Mouse (Mus musculus) heart, embryonic 10.5 days (tissue): Measurements from ENCODE around the gene Mindy4. TPM values are rescaled to one million over a fixed set of nuclear protein-coding genes. Genes with fewer than 3 reads are reported as not detected.
"Not testable (repeated sequence)": the region's sequence is repeated elsewhere in the genome, so short reads cannot be mapped to it uniquely, and the experiment has no call there.

Experiments used
- DNase-seq: peaks from one replicate; pipeline ENCODE4 v3.0.0-alpha.2; 2017; ENCODE audit warnings: low spot score
- H3K27ac ChIP-seq: fragments of 300-500 bp; sonication (generic); 2 replicates; pipeline ENCODE4 v1.5.1; 2016; ENCODE audit warnings: mild to moderate bottlenecking
- H3K27me3 ChIP-seq: fragments of 300-500 bp; sonication (generic); 2 replicates; pipeline ENCODE4 v1.6.1; 2016; ENCODE audit warnings: mild to moderate bottlenecking; ENCODE audit not compliant: poor library complexity, insufficient read depth, severe bottlenecking
- H3K36me3 ChIP-seq: fragments of 300-500 bp; sonication (generic); 2 replicates; pipeline ENCODE4 v1.6.1; 2016; ENCODE audit warnings: mild to moderate bottlenecking, moderate library complexity
- H3K4me1 ChIP-seq: fragments of 300-500 bp; sonication (generic); 2 replicates; pipeline ENCODE4 v1.6.1; 2016; ENCODE audit warnings: mild to moderate bottlenecking
- H3K4me3 ChIP-seq: fragments of 300-500 bp; sonication (generic); 2 replicates; pipeline ENCODE4 v1.5.1; 2016; ENCODE audit warnings: mild to moderate bottlenecking, moderate library complexity
- H3K9me3 ChIP-seq: fragments of 300-500 bp; sonication (generic); 2 replicates; pipeline ENCODE4 v1.6.1; 2016; ENCODE audit warnings: mild to moderate bottlenecking, moderate library complexity
- WGBS: fragments of 180-500 bp; shearing (Covaris S2); methylation state at CpG from one replicate; pipeline ENCODE4 v1.1.7; 2016; 5-methylcytosine and 5-hydroxymethylcytosine counted together
- polyA plus RNA-seq: library from polyadenylated mRNA; unstranded; fragments of >200 nt; fragmentation: Nextera tagmentation; extraction: Ambion mirVana; gene quantifications from 2 replicates; pipeline ENCODE4 v1.2.1, GENCODE M21; 2016

Gene Mindy4
- polyA plus RNA-seq, 1 experiment from 2014 or later: 9.7 TPM

DNA sequence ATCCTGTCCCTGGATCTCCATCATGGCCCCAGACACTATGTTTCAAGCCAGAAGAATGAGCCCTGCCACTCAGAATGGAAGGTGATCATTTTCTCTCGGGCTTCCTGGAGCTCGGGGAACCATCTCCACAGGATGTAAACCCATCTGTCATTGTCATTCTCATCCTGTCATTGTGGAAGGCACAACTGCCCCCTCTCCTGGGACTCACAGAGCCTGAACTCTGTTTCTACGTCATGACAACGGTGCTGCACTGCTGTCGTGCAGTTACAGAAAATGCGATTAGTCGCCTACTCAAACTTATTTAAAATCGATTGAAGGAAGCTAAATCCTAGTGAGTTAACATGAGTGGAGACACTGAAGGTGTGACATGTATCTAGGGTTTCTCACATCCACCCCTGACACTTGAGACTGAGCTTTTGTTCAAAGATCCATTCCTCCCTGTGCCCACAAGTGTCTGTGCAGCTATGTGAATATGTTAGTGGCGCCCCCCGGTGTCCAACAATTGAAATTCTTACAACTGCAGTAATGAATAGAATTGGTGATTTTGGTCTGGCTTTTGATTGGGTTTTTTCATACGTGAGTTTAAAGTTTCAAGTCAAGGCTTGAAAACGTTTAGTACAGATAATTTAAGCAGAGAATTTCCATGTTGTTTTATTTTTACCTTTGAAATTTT is 26.0 kb upstream of the Mindy4 start:
- H3K4me3 ChIP-seq: no peak overlapping the region
- H3K27ac ChIP-seq: no peak overlapping the region
- no peaks in the 10 kb centered on the region for H3K4me1 ChIP-seq
- WGBS: 43% methylated on average over 12 of the region's 12 CpGs
- DNase-seq: no peak
- H3K9me3 ChIP-seq: no peaks in the 10 kb centered on the region
- no peaks in the 10 kb centered on the region for H3K36me3 ChIP-seq
- H3K27me3 ChIP-seq: peaks cover 13% of the 10 kb centered on the region

DNA sequence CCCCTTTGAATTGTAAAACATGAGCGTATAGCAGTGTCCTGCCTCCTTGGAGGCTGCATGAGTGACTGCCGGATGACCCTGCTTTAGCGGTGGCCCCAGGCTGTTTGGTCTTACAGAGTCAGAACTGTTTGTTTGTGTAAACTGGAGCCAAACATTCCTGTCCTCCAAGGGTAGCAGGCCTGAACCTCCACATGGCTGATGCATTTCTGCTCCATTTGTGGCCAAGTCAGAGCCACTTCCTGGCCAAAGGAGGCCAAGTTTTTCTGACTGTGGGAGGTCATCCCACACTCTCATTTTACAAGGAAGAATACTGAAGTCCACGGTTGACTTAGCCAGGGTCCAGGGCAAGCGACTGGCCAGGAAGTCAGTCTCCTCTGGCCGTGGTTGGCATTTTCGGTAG is 23.6 kb upstream of the Mindy4 start:
- Histone ChIP-seq H3K4me3 (no peak overlapping the region), H3K9me3 (no peaks in the 10 kb centered on the region), H3K27ac (no peak overlapping the region), H3K4me1 (no peaks in the 10 kb centered on the region), H3K27me3 (0 out of 2 replicates have a peak, but pooled peaks cover 3% of the 10 kb centered on the region), H3K36me3 (no peaks in the 10 kb centered on the region)
- WGBS: 83% methylated on average over 7 of the region's 7 CpGs
- DNase-seq: no peak

DNA sequence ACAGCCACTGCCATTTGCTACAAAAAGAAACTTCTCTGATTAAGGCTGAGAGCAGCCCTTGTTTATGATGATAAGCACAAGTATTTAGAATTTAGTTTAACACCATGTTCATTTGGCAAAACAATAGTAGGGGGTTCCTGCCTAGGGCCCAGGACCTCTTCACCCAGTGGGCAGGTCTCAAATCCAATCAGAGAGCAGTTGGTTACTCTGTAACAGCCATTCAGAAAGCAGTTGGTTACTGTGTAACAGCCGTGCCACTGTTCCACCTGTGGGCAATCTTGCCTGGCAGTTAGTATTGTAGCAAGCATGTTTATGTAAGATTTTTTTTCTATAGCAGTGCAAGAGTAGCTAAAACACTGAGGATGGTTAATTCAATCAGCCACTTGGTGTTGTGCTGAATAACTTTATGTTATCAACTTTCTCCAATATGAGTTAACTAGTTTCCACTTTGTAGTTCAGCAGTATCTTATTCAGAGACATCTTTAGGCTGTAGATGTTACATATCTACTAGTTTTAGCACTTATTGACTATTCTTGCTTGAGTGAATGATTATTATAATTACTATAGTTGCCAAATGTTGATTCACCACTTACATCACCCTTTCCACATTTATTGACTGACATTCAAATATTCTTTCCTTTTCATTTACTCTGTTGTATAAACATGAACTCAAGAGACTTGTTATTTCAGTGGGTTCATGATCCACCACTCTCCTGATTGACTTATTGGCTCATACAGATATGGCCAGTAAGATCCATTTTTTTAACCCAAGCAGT is 20.3 kb upstream of the Mindy4 start:
- Histone ChIP-seq H3K4me3 (no peak overlapping the region), H3K4me1 (no peaks in the 10 kb centered on the region), H3K36me3 (no peaks in the 10 kb centered on the region), H3K27me3 (0 out of 2 replicates have a peak, but pooled peaks cover 3% of the 10 kb centered on the region), H3K27ac (no peak overlapping the region), H3K9me3 (no peaks in the 10 kb centered on the region)
- no peak for DNase-seq
- WGBS: 85% methylated on average over 1 of the region's 1 CpGs

DNA sequence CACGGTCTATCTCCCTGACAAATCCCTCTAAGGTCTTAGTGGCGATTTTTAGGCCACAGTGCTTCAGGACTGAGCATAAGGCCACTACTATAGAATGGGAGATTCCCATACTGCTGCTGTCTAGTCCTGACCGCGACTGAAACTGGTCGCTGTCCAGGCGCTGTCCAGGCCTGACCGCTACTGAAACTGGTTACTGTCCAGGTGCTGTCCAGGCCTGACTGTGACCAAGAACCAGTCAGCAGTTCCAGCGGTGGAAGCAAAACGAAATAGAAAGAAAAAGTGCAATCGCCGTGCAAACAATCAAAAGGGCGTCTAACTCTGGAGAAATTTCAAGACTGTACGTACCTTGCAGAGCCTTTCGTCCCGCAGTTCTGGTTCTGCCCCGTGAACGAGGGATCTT is 15.4 kb upstream of the Mindy4 start:
- not testable (repeated sequence) for H3K27me3 ChIP-seq, H3K4me1 ChIP-seq, DNase-seq, H3K27ac ChIP-seq, H3K36me3 ChIP-seq, H3K9me3 ChIP-seq, H3K4me3 ChIP-seq
- 88% methylated on average over 17 of the region's 17 CpGs for WGBS

DNA sequence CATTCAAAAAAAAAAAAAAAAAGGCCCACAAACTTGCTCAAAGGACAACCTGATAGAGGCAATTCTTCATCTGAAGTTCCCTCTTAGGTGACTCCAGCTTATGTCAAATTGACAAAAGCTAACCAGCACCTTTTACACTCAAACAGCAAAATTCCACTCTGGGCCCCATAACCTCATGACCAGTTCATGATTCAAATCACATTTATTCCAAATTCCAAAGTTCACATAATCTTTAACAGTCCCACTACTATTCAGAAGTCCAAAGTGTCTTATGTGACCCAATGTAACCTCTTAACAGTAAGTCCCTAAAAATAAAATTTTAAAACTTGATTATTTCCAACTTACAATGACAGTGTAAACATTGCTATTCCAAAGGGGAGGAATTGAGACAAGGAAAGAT is 13.8 kb upstream of the Mindy4 start:
- DNase-seq: no peak
- H3K27ac ChIP-seq: no peak overlapping the region
- H3K9me3 ChIP-seq: no peaks in the 10 kb centered on the region
- no peaks in the 10 kb centered on the region for H3K36me3 ChIP-seq
- no peaks in the 10 kb centered on the region for H3K27me3 ChIP-seq
- no peak overlapping the region for H3K4me3 ChIP-seq
- H3K4me1 ChIP-seq: no peaks in the 10 kb centered on the region

DNA sequence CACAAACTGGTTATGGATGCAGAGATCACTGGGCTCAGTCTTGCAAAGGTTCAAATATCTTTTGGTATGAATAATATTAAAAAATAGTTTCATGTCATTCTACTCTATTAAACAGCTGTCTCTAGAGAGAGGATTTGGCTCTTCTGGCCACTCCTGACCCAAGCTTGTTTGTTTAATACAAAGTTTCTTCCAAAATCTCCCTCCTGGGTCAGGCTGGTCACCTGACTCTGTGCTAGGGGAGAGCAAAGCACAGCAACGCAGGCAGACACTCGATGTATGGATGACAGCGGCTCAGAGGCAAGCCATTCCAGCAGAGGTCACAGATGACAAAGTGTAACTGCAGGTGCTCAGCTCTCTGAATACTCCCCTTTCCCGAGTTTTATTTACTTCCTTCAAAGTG is 11.6 kb upstream of the Mindy4 start:
- H3K27me3 ChIP-seq: no peaks in the 10 kb centered on the region

DNA sequence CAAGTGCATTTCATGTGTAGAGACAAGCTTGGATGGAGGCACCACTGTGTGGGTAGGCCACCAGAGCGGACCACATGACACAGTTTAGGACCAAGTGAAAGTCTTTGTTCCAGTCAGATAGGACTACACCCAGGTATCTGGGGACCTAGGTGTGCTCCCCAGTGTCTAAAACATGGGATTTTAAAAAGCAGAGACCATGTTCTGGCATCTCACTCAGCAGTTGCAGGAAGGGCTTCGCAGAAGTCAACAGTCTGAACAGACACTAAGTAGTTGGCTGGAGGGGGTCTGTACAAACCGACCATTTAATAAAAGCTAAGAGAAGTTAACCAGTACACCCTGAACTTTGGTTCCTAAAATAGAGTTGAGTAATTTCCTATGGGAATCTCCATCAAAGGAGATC is 10.0 kb upstream of the Mindy4 start:
- DNase-seq: no peak
- H3K4me3 ChIP-seq: no peak overlapping the region
- no peaks in the 10 kb centered on the region for H3K4me1 ChIP-seq
- no peaks in the 10 kb centered on the region for H3K36me3 ChIP-seq
- H3K9me3 ChIP-seq: no peaks in the 10 kb centered on the region; the same call in 1 of the 2 replicates
- WGBS: 83% methylated on average over 3 of the region's 3 CpGs
- no peak overlapping the region for H3K27ac ChIP-seq
- no peaks in the 10 kb centered on the region for H3K27me3 ChIP-seq

More for the DNA sequence above, 11.6 kb upstream of the Mindy4 start:
- WGBS: 63% methylated on average over 4 of the region's 4 CpGs
- Histone ChIP-seq H3K4me1 (no peaks in the 10 kb centered on the region), H3K27ac (no peak overlapping the region), H3K36me3 (no peaks in the 10 kb centered on the region), H3K4me3 (no peak overlapping the region), H3K9me3 (no peaks in the 10 kb centered on the region; the same call in 1 of the 2 replicates)
- no peak for DNase-seq

DNA sequence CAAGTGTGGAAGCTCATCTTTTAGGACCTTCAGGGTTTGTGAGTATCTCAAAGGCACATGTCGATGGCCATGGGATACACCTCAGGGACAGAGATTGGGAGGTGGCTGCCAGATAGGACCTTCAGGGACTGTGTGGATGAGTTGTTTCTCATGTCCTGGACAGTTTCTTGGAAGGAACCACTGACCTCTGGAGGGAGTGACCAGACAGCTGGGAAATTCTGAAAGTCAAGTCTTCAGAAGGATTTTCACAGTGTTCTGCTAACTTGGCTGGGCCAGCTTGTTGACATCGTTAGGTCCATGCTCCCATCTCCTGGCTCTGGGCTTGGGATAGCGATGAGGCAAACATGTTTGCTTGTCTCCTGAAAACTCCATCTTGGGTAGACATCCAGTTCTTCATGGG is 4.1 kb upstream of the Mindy4 start:
- WGBS: 88% methylated on average over 3 of the region's 3 CpGs
- Histone ChIP-seq H3K4me3 (no peak overlapping the region), H3K27ac (no peak overlapping the region), H3K9me3 (no peaks in the 10 kb centered on the region; the same call in 1 of the 2 replicates), H3K4me1 (peaks cover 9% of the 10 kb centered on the region), H3K36me3 (no peaks in the 10 kb centered on the region), H3K27me3 (no peaks in the 10 kb centered on the region)
- DNase-seq: no peak

DNA sequence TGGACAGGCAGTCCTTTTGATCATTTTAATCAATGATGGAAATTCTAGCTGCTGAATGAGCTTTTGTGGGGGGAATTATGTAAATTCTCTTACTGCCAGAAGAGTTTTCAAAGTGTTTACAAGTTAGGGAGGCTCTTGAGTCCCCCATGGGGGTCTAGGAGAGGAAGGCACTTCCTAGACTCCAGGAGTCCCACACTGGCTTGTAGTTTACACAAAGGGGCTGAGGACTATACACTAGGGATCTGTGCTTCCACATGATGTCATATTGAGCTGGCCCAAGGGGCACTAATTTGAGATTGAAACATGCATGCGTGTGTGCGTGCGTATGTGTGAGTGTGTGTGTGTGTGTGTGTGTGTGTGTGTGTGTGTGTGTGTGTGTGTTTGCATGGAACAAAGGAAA is 748 bp downstream of the Mindy4 start:
- Histone ChIP-seq H3K4me3 (peak overlapping the region; percentile 64), H3K27me3 (no peaks in the 10 kb centered on the region), H3K36me3 (no peaks in the 10 kb centered on the region), H3K4me1 (peaks cover 16% of the 10 kb centered on the region), H3K27ac (peak overlapping the region; percentile 84), H3K9me3 (no peaks in the 10 kb centered on the region)
- no peak for DNase-seq
- WGBS: 87% methylated on average over 3 of the region's 3 CpGs

DNA sequence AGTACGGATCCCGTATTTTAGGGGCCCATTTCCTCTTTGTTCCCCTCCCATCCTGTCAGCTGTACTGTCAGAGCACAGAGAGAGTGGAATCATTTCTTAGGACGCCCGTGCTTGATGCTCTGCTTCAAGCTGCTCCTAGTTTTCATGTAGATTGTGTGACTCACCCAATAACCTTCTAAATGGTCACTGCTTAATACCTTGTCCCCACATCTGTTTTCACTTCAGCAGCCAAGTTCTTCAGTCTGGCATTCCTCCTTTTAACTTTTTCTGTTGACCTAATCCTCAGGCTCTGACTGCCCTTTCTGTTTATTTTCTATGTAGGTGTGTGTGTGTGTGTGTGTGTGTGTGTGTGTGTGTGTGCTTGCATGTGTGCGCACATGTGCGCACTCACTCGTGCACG is 4.6 kb downstream of the Mindy4 start:
- Histone ChIP-seq H3K9me3 (no peaks in the 10 kb centered on the region), H3K27ac (no peak overlapping the region), H3K4me1 (peaks cover 18% of the 10 kb centered on the region), H3K4me3 (no peak overlapping the region), H3K36me3 (peaks cover 8% of the 10 kb centered on the region; the same call in 1 of the 2 replicates), H3K27me3 (no peaks in the 10 kb centered on the region)
- WGBS: 83% methylated on average over 8 of the region's 8 CpGs
- no peak for DNase-seq

DNA sequence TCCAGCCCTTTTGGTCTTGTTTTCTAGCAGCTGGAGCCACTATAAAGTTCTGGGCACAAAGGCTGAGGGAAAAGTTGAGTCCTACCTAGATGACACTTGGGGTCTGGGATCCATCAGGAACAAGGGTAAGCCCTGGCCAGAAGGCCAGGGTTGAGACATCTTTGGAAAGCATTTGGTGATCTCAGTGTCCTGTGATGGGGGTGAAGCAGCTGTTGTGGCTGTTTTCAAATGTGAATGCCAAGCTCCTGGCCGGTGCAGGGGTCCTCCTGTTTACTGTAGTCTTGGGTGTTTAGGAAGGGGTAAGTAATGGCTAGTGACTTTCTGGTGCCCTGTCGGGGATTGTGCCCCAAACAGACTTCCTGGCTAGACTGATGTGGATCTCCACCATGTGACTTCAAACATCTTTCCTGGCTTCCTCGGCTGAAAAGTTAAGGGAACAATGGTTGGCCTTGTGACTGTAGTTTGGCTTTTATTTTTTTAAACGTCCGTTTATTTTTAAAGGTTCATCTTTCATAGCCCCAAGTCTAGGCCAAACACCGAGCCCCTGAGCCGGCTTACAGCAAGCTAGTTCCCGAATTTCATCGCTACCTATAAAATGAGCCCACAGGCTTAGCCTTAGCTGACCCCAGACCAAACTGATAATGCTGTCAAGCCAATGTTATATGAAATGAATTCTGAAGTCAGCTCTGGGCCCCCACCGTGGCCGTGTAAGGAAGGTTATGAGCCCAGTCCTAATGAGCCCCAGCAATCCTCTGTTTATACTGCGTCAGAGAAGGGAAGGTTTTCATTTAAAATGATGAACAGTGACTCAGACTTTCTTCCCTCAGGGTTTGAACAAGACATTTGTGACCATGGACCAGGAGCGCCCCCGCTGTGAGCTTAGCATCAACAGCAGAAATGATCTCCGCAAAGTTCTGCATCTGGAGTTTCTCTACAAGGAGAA is 7.5 kb downstream of the Mindy4 start:
- Histone ChIP-seq H3K27ac (no peak overlapping the region), H3K9me3 (no peaks in the 10 kb centered on the region), H3K27me3 (no peaks in the 10 kb centered on the region), H3K4me3 (no peak overlapping the region), H3K36me3 (peaks cover 11% of the 10 kb centered on the region; the same call in 1 of the 2 replicates), H3K4me1 (0 out of 2 replicates have a peak, but pooled peaks cover 9% of the 10 kb centered on the region)
- DNase-seq: no peak
- WGBS: 68% methylated on average over 15 of the region's 15 CpGs

DNA sequence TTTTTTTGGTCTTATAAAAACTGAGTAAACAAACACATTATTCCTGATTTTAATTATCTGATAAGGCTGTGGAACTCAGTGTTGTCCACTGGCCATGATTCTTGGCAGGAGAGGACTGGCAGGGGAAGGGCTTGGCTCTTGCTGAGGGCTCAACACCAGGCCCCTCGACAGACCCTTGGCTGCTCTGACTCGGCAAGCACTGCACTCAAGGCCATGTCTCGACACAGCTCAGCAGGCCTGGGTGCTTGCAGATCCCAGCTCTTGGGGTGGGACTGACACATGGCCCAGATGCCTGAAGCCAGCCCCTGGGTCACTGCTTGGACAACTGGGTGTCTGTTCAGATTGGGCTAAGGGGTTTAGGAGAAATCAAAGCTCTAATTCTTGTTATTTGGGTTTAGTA is 11.4 kb downstream of the Mindy4 start:
- H3K27me3 ChIP-seq: no peaks in the 10 kb centered on the region
- H3K9me3 ChIP-seq: no peaks in the 10 kb centered on the region
- peaks cover 26% of the 10 kb centered on the region for H3K36me3 ChIP-seq
- 45% methylated on average over 3 of the region's 3 CpGs for WGBS
- 0 out of 2 replicates have a peak, but pooled peaks cover 3% of the 10 kb centered on the region for H3K4me1 ChIP-seq
- no peak overlapping the region for H3K4me3 ChIP-seq
- no peak overlapping the region for H3K27ac ChIP-seq
- no peak for DNase-seq
